Mouse (Mus musculus): ENCODE results near the gene Ppp4c. TPM values are rescaled to one million over a fixed set of nuclear protein-coding genes. Genes with fewer than 3 reads are reported as not detected.

Gene Ppp4c
- total and polyA plus RNA-seq, 2 experiments from 2014 or later = 126 to 143 TPM

DNA sequence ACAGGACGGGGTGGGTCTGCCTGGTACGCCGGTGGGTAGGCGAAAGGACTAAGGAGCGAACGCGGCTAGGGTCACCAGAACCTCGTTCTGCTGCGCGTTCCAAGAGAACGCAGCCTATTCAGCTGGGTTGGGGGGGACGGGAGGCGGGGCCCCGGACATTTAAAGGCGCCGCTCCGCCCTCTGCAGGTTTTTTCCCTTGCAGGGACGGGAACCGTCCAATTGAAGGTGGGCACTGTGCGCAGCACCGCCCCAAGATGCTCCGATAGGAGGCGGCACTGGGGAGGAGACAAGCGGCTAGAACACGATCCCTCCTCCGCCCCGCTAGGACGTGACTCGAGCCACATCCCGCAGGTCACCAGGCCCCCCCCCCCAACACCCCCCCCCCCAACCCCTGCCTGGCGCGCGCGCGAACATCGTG, 6.8 kb upstream of the Ppp4c start:
- H3K27me3 ChIP-seq (ENCODE audit: insufficient read depth, low read length) = no peaks in the 10 kb centered on the region
- ATAC-seq = peak; percentile 96
- H3K4me3 ChIP-seq (ENCODE audit: low read length) = peak overlapping the region; percentile 84
- peak overlapping the region; percentile 94 for H3K27ac ChIP-seq
- H3K4me1 ChIP-seq (ENCODE audit: insufficient read depth, low read length) = peaks cover 5% of the 10 kb centered on the region
- peak overlapping the region; percentile 86 for H3K9ac ChIP-seq (replicated peaks; ENCODE audit: low read length)
- H3K9me3 ChIP-seq (ENCODE audit: low read length) = no peaks in the 10 kb centered on the region
- peak overlapping the region; percentile 94 for H3K4me2 ChIP-seq (ENCODE audit: low read depth, low read length)
- H3K36me3 ChIP-seq (ENCODE audit: insufficient read depth, low read length) = peaks cover 28% of the 10 kb centered on the region
- 0% methylated on average over 24 of the region's 36 CpGs for WGBS
- peak; percentile 98 for DNase-seq (ENCODE audit: low spot score)
- TF ChIP-seq CTCF (IDR thresholded peaks at IDR 0.05; ENCODE audit: low read depth) = no peak

GRCm38 (mm10) chr7:126798127-126799049, 6.1 kb upstream of the Ppp4c start:
- Histone ChIP-seq H3K27me3 (ENCODE audit: insufficient read depth, low read length) (no peaks in the 10 kb centered on the region), H3K9me3 (ENCODE audit: low read length) (no peaks in the 10 kb centered on the region), H3K4me2 (ENCODE audit: low read depth, low read length) (peak overlapping the region; percentile 94), H3K27ac (peak overlapping the region; percentile 94), H3K4me1 (ENCODE audit: insufficient read depth, low read length) (peaks cover 5% of the 10 kb centered on the region), H3K4me3 (ENCODE audit: low read length) (peak overlapping the region; percentile 84), H3K9ac (replicated peaks; ENCODE audit: low read length) (peak overlapping the region; percentile 86), H3K36me3 (ENCODE audit: insufficient read depth, low read length) (peaks cover 23% of the 10 kb centered on the region)
- under 1% methylated on average over 40 of the region's 40 CpGs for WGBS
- DNase-seq (ENCODE audit: low spot score) (peak; percentile 58), ATAC-seq (no peak; the same call in 1 of the 2 replicates)
- TF ChIP-seq CTCF (IDR thresholded peaks at IDR 0.05; ENCODE audit: low read depth) = no peak

- TF ChIP-seq CTCF (IDR thresholded peaks at IDR 0.05; ENCODE audit: low read depth) = no peak
- ATAC-seq (no peak), DNase-seq (ENCODE audit: low spot score) (peak; percentile 68)
- H3K4me3 ChIP-seq (ENCODE audit: low read length) = peak within 1 kb of the TSS; percentile 84
- peak within 1 kb of the TSS; percentile 94 for H3K27ac ChIP-seq
- no peaks in the 10 kb centered on the region for H3K27me3 ChIP-seq (ENCODE audit: insufficient read depth, low read length)
- H3K9me3 ChIP-seq (ENCODE audit: low read length) = no peaks in the 10 kb centered on the region
- WGBS = 15% methylated on average over 21 of the region's 21 CpGs
- peak within 1 kb of the TSS; percentile 94 for H3K4me2 ChIP-seq (ENCODE audit: low read depth, low read length)
- peaks cover 23% of the 10 kb centered on the region for H3K36me3 ChIP-seq (ENCODE audit: insufficient read depth, low read length)
- peak within 1 kb of the TSS; percentile 86 for H3K9ac ChIP-seq (replicated peaks; ENCODE audit: low read length)
- H3K4me1 ChIP-seq (ENCODE audit: insufficient read depth, low read length) = peaks cover 5% of the 10 kb centered on the region
Measured at GRCm38 (mm10) chr7:126797411-126798126, 5.3 kb upstream of the Ppp4c start, which contains the start of gene Fam57b. Gene Fam57b, plus strand, starts transcription at chr7:126797668.

DNA sequence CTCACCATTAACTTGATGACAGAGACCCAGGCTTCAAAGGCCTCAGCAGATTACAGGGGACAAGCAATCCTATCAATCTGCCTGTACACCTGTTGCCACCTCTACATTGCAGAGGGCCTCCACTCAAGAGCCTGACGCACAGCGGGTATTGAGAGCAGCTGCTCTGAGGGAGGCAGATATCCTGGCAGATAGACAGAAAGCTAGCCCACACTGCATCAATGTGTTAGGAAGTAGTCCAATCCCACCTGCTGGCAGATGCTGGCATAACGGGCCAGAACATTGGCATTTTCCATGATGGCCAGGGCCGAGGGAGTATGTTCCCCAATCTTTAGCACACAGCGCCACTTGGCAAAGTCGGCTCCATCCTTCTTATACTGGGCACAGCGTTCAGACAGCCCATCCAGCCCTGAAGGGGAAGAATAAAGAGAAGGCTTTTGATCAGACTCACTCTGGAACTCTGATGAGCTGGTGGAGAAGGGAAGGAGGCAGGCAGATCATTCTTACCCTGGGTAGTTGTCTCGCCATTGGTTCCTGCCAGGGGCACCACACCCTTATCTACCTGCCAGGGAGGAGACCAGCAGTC, 4.1 kb upstream of the Ppp4c start:
- no peak for ATAC-seq
- peak; percentile 78 for DNase-seq (ENCODE audit: low spot score)
- H3K4me3 ChIP-seq (ENCODE audit: low read length) = peak overlapping the region; percentile 84; the same call in 1 of the 2 replicates
- H3K4me2 ChIP-seq (ENCODE audit: low read depth, low read length) = peak overlapping the region; percentile 94
- peak overlapping the region; percentile 86; the same call in 1 of the 2 replicates for H3K9ac ChIP-seq (replicated peaks; ENCODE audit: low read length)
- H3K27ac ChIP-seq = peak overlapping the region; percentile 94; the same call in 1 of the 2 replicates
- 52% methylated on average over 8 of the region's 8 CpGs for WGBS
- H3K36me3 ChIP-seq (ENCODE audit: insufficient read depth, low read length) = peaks cover 23% of the 10 kb centered on the region
- TF ChIP-seq CTCF (IDR thresholded peaks at IDR 0.05; ENCODE audit: low read depth) = peak; percentile 68
- no peaks in the 10 kb centered on the region for H3K9me3 ChIP-seq (ENCODE audit: low read length)
- peaks cover 5% of the 10 kb centered on the region for H3K4me1 ChIP-seq (ENCODE audit: insufficient read depth, low read length)
- H3K27me3 ChIP-seq (ENCODE audit: insufficient read depth, low read length) = no peaks in the 10 kb centered on the region

DNA sequence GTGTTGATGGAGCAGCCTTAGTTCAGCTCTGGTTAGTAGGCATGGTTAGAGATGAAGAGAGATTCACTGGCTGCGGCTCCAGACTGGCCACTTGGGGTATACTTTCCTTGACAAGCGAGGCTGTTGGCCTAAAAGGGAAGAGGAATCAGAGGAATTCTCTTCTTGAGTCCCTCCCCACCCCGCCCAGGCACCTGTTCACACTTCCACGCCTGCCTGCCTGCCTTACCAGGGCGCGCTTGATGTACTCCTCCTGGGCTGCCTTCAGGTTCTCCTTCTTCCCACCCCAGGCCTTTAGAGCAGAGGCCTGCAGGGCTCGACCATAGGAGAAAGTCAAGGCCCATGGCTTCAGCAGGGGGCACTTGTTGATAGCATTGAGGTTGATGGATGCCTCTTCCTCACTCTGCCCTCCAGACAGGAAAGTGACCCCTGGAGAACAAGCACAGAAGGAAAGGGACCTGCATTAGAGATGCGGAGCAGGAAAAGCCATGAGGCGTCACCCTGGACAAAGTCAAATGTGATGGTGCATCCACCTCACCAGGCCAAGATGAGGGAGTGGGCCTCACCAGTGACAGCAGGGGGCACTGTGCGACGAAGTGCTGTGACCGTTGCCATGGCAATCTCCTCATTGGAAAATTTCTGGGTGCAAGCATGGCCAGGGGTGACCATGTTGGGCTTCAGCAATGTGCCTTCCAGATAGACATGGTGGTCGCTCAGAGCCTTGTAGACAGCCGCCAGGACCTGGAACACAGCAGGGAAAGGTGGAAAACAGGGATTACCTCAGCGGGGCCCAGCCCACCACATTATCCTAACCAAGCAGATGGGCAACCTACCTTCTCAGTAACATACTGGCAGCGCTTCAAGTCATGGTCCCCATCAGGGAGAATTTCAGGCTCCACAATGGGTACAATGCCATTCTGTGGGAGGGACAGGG, 3.4 kb upstream of the Ppp4c start:
- peak; percentile 35 for TF ChIP-seq CTCF (IDR thresholded peaks at IDR 0.05; ENCODE audit: low read depth)
- Histone ChIP-seq H3K27me3 (ENCODE audit: insufficient read depth, low read length) (no peaks in the 10 kb centered on the region), H3K4me3 (ENCODE audit: low read length) (no peak overlapping the region), H3K4me2 (ENCODE audit: low read depth, low read length) (0 out of 2 replicates have a peak overlapping the region, but pooled peaks have one; percentile 94), H3K27ac (0 out of 2 replicates have a peak overlapping the region, but pooled peaks have one; percentile 94), H3K4me1 (ENCODE audit: insufficient read depth, low read length) (peaks cover 8% of the 10 kb centered on the region), H3K9me3 (ENCODE audit: low read length) (no peaks in the 10 kb centered on the region), H3K9ac (replicated peaks; ENCODE audit: low read length) (no peak overlapping the region), H3K36me3 (ENCODE audit: insufficient read depth, low read length) (peaks cover 23% of the 10 kb centered on the region)
- ATAC-seq = no peak
- WGBS = 65% methylated on average over 16 of the region's 16 CpGs
- peak; percentile 20 for DNase-seq (ENCODE audit: low spot score)

Measured in hindbrain, postnatal 0 days (tissue).